Mouse (Mus musculus) liver, embryonic 14.5 days (tissue): Measurements from ENCODE around the gene Dennd1a.

Source experiments
- CTCF ChIP-seq: IDR thresholded peaks from 2 replicates; pipeline ENCODE4 v1.5.1; 2016; ENCODE audit warnings: antibody characterized with exemption, low read depth, control low read depth
- EP300 ChIP-seq: IDR thresholded peaks from 2 replicates; pipeline ENCODE4 v1.6.1; 2016; ENCODE audit warnings: antibody characterized with exemption, low read depth

GRCm38 (mm10) chr2:38065914-38066313, 221.3 kb downstream of the Dennd1a start:
- TF ChIP-seq EP300 = no peak
- TF ChIP-seq CTCF = no peak
